Mouse (Mus musculus): ENCODE results near the gene Cadm1. TPM values are rescaled to one million over a fixed set of nuclear protein-coding genes. Genes with fewer than 3 reads are reported as not detected.

Cadm1 gene
- polyA plus RNA-seq, 1 experiment from 2014 or later = 82.9 TPM

DNA sequence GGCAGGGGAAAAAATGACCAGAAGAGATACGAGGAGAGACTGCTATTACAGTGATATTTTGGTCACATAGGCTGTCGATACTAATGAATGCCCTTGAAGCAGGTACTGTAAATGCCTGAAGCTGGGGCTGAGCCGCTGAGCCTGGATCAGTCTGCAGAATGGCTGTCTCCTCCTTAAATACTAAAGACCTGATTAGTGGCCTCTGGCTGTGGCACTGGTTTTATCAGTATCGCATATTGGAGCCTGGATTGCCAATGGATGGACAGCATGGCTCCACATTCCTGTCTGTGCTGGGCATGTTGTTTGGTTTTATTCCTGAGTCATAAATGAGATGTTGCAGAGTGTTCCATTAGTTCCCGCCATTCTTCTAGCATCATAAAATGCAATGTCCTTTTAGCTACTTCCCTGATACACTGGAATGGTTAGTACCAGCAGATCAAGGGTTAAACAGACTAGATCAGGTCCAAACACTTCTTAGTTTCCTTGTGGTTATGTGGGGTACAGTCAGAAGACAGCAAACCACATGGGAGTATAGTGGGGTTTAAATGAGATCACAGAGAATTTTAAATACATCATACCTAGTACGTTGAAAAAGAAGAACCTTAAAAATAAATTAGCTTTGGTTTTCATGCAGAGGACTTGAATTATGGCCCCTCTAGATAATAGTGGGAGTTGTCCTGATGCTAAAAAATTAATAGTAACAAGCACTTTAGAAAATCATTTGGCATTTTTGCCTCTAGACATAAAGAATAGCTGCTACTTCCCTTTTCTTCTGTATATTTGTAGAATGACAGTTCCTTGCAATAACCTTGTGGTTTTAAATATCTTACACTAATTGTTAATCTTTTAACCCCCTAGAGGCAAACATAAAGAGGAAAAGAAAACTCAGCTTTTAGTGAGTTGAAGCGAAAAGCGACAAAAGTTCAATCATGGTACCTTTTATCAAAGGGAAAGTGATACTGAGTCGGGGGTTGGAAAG, 247.3 kb downstream of the Cadm1 start:
- WGBS = 70% methylated on average over 9 of the region's 9 CpGs
- Histone ChIP-seq H3K27ac (no peak overlapping the region), H3K36me3 (no peaks in the 10 kb centered on the region), H3K27me3 (0 out of 2 replicates have a peak, but pooled peaks cover 3% of the 10 kb centered on the region), H3K4me1 (peaks cover 29% of the 10 kb centered on the region; the same call in 1 of the 2 replicates), H3K9me3 (no peaks in the 10 kb centered on the region), H3K4me3 (no peak overlapping the region), H3K9ac (no peak overlapping the region), H3K4me2 (no peak overlapping the region)
- ATAC-seq (ENCODE audit: borderline replicate concordance, extremely low read depth, low FRiP score, low TSS enrichment) = no peak

DNA sequence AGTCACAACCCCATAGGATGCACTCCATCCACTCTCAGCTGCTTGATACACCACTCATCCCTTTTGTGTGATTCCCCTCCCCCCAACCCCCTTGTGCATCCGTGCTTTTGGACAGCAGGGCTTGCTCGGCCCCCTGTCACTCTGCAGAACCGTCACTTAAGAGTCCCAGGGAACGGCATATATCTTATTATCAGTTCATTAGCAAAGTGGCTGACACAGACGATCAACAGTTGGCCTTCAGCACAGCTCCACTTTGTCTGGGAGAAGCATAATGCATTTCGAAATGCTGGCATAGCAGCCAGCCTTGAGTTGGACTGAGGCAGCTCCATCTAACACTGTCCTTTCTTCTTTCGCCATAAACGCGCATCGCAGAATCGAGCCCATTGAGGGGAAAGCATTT, 248.5 kb downstream of the Cadm1 start:
- no peak overlapping the region for H3K4me3 ChIP-seq
- peaks cover 29% of the 10 kb centered on the region; the same call in 1 of the 2 replicates for H3K4me1 ChIP-seq
- H3K4me2 ChIP-seq = no peak overlapping the region
- peak; percentile 96 for ATAC-seq (ENCODE audit: borderline replicate concordance, extremely low read depth, low FRiP score, low TSS enrichment)
- 0 out of 2 replicates have a peak, but pooled peaks cover 3% of the 10 kb centered on the region for H3K27me3 ChIP-seq
- H3K9ac ChIP-seq = no peak overlapping the region
- H3K9me3 ChIP-seq = no peaks in the 10 kb centered on the region
- 0 out of 2 replicates have a peak overlapping the region, but pooled peaks have one; percentile 2 for H3K27ac ChIP-seq
- 36% methylated on average over 11 of the region's 11 CpGs for WGBS
- no peaks in the 10 kb centered on the region for H3K36me3 ChIP-seq

DNA sequence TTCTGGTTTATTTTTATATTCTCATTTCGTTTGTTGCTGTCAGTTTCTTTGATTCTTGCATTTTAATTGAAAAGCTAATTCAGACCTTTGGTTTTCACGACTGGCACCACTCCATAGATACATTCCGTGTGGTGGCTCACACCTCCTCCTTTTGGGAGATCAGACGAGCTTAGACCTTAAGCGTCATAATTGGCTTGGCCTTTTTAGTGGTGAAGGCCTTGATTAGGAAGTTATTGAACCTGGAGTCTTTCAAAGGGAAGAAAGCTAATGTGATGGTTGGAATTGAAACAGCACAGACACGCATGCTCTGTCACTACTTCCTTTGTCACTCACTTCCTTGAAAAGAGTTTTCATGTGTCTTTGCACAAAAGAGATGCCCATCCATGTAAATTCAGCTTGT, 249.3 kb downstream of the Cadm1 start:
- 66% methylated on average over 6 of the region's 6 CpGs for WGBS
- H3K36me3 ChIP-seq = no peaks in the 10 kb centered on the region
- 0 out of 2 replicates have a peak, but pooled peaks cover 3% of the 10 kb centered on the region for H3K27me3 ChIP-seq
- ATAC-seq (ENCODE audit: borderline replicate concordance, extremely low read depth, low FRiP score, low TSS enrichment) = no peak
- H3K4me3 ChIP-seq = no peak overlapping the region
- no peak overlapping the region for H3K27ac ChIP-seq
- H3K4me1 ChIP-seq = peaks cover 29% of the 10 kb centered on the region; the same call in 1 of the 2 replicates
- H3K9ac ChIP-seq = no peak overlapping the region
- H3K9me3 ChIP-seq = no peaks in the 10 kb centered on the region
- H3K4me2 ChIP-seq = no peak overlapping the region

DNA sequence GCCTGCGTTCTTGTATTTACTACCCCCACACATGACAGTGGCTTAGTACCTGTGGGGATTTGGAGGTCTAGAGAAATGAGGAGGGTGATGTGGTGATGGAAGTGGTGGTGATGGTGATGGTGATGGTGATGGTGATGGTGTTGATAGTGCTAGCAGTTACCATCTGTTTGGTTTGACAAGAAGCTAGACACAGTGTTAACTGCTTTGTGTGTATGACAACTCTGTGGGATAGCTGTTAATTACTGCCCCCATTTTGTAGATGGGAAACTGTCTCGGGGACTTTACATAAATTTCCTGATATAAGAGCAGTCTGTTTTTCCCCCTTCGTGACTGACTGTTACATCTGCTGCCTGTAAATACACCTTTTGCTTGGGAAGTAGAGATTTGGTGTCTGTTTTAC, 256.7 kb downstream of the Cadm1 start:
- H3K27ac ChIP-seq = no peak overlapping the region
- no peak overlapping the region for H3K4me2 ChIP-seq
- H3K36me3 ChIP-seq = no peaks in the 10 kb centered on the region
- no peaks in the 10 kb centered on the region for H3K9me3 ChIP-seq
- no peaks in the 10 kb centered on the region for H3K4me1 ChIP-seq
- H3K9ac ChIP-seq = no peak overlapping the region
- WGBS = 56% methylated on average over 3 of the region's 3 CpGs
- H3K27me3 ChIP-seq = no peaks in the 10 kb centered on the region
- no peak for ATAC-seq (ENCODE audit: borderline replicate concordance, extremely low read depth, low FRiP score, low TSS enrichment)
- no peak overlapping the region for H3K4me3 ChIP-seq

DNA sequence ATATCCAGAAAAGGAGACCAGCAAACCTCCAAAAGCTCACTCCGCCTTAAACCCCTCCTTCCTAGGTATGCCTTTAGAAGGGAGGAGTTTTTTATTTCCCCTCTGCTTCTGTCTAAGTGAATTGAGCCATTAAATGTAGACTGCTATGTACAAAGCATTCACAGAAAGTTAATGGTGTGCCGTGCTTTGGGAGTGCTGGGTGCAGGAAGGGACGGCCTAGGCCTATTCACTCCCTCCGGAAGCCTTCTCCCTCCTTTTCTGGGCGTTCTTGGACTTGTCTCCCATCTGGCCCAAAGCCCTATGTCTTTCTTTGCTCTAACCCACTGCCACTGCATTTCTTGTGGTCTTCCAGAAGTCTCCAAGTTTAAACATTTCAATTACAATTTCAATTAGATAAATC, 268.5 kb downstream of the Cadm1 start:
- Histone ChIP-seq H3K4me1 (no peaks in the 10 kb centered on the region), H3K4me3 (no peak overlapping the region), H3K36me3 (no peaks in the 10 kb centered on the region), H3K9ac (no peak overlapping the region), H3K27ac (no peak overlapping the region), H3K9me3 (no peaks in the 10 kb centered on the region), H3K27me3 (no peaks in the 10 kb centered on the region), H3K4me2 (no peak overlapping the region)
- WGBS = 88% methylated on average over 5 of the region's 5 CpGs
- no peak for ATAC-seq (ENCODE audit: borderline replicate concordance, extremely low read depth, low FRiP score, low TSS enrichment)

DNA sequence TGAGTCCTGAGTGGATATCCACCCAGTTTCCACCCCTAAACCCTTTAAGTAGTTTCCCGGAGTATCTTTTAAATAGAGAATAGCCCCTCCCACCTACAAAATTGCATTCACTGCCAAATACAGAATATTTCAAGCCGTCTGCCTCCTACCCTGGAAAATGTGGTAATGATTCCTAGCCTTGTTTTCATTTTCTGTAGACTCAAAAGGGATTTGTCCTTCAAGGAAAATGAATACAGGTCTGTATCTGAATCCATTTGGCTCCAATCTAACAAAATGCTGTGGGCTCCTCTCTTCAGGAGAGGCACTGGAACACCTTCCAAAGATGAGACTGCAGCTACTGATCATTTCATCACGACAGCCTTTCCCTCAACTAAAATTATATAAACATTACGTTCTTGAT, 271.3 kb downstream of the Cadm1 start:
- ATAC-seq (ENCODE audit: borderline replicate concordance, extremely low read depth, low FRiP score, low TSS enrichment) = no peak
- no peak overlapping the region for H3K4me2 ChIP-seq
- WGBS = 55% methylated on average over 4 of the region's 4 CpGs

DNA sequence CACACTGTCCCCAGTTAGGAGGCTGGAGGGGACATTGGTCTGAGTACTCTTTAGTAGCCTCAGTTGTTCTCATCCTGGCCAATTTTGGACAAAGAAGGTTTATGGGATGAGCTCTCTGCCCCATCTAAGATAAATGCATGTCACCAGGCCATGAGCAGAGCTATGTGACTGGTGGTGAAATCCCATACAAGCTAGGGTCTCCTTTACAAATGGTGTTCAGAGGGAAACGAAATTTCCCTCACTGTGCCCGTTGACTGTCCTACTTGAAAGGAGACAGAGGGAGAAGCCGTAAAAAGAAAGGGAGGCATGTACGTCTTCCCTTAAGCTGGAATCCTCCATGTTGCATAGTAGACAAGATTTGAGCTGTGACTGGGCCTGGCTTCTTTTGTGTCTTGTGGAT, 272.6 kb downstream of the Cadm1 start:
- no peak for ATAC-seq (ENCODE audit: borderline replicate concordance, extremely low read depth, low FRiP score, low TSS enrichment)
- 86% methylated on average over 4 of the region's 4 CpGs for WGBS
- H3K36me3 ChIP-seq = no peaks in the 10 kb centered on the region

More for the DNA sequence above, 271.3 kb downstream of the Cadm1 start:
- H3K4me1 ChIP-seq = no peaks in the 10 kb centered on the region
- no peak overlapping the region for H3K27ac ChIP-seq
- H3K9ac ChIP-seq = no peak overlapping the region
- H3K27me3 ChIP-seq = no peaks in the 10 kb centered on the region
- H3K9me3 ChIP-seq = no peaks in the 10 kb centered on the region
- H3K4me3 ChIP-seq = no peak overlapping the region
- no peaks in the 10 kb centered on the region for H3K36me3 ChIP-seq

DNA sequence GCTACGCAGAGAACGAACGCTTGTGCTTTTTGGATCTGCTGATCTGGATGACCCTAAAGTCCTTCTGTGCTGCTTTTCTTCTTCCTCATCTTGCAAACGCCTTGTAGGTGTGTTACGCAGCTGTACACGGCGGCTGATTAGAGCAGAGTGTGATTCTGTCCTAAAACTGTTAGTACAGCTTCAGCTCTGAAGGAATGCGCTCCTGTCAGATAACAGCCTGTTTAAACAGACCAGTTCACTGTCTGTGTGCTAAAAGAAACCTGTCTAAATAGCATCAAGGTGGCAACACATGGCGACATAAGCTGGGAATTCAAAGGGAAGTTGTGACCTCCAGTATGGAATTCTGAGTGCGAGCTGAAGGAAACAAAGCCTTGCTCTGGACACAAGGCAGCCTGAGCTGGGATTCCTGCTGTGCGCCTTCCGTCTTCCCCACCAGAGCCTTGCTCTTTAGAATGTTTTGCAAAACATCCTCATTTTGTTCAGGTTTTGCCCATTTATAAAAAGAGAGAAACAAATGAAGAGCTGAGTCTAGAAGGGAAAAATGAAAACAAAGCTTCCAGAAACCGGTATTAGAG, 273.6 kb downstream of the Cadm1 start:
- Histone ChIP-seq H3K27me3 (no peaks in the 10 kb centered on the region), H3K4me3 (no peak overlapping the region), H3K27ac (no peak overlapping the region), H3K9me3 (no peaks in the 10 kb centered on the region), H3K36me3 (no peaks in the 10 kb centered on the region), H3K4me1 (no peaks in the 10 kb centered on the region), H3K9ac (no peak overlapping the region), H3K4me2 (no peak overlapping the region)
- WGBS = 35% methylated on average over 13 of the region's 13 CpGs
- ATAC-seq (ENCODE audit: borderline replicate concordance, extremely low read depth, low FRiP score, low TSS enrichment) = no peak

More for the DNA sequence above, 272.6 kb downstream of the Cadm1 start:
- Histone ChIP-seq H3K27ac (no peak overlapping the region), H3K4me3 (no peak overlapping the region), H3K9me3 (no peaks in the 10 kb centered on the region), H3K4me2 (no peak overlapping the region), H3K9ac (no peak overlapping the region), H3K27me3 (no peaks in the 10 kb centered on the region), H3K4me1 (no peaks in the 10 kb centered on the region)

DNA sequence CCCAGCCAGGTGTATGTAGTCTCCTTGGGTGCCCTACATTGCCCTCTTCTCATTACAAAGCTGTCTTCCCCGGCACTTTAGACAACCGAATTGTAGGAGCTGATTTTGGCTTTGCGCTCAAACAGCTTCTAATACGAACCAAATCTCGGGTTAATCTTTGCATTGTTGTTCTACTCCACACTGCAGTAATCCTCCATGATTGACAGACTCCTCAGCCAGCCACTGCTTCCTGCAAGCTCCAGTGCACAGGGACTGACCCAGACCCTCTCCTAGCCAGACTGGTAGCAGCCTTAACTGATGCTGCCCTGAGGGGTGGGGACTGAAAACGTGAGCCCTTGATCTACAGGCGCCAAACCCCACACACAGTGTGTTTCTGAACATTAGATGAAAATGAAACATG, 275.7 kb downstream of the Cadm1 start:
- Histone ChIP-seq H3K9ac (no peak overlapping the region), H3K4me1 (no peaks in the 10 kb centered on the region), H3K36me3 (no peaks in the 10 kb centered on the region), H3K27ac (no peak overlapping the region), H3K9me3 (no peaks in the 10 kb centered on the region), H3K27me3 (no peaks in the 10 kb centered on the region), H3K4me3 (no peak overlapping the region), H3K4me2 (no peak overlapping the region)
- 83% methylated on average over 7 of the region's 7 CpGs for WGBS
- ATAC-seq (ENCODE audit: borderline replicate concordance, extremely low read depth, low FRiP score, low TSS enrichment) = no peak

DNA sequence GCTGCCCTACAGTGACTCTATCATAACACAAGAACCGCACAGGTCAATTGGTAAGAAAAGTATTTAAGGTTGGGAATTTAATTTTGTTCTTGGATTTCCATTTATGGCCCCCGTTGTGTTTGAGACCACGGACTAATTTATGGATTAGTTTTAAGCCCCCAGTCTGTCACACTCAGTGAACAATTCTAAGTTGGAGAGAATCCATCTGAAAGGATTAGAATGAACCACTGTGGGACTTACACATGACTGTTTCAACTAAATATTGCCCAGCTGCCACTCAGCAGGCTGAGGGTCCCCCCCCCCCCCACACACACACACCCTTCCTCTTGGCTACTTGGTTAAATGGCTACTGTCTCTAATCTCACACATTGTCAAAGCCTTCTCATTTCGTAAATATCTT, 295.7 kb downstream of the Cadm1 start:
- ATAC-seq (ENCODE audit: borderline replicate concordance, extremely low read depth, low FRiP score, low TSS enrichment) = no peak
- WGBS = 82% methylated on average over 4 of the region's 4 CpGs
- Histone ChIP-seq H3K4me1 (peaks cover 21% of the 10 kb centered on the region), H3K9me3 (no peaks in the 10 kb centered on the region), H3K36me3 (no peaks in the 10 kb centered on the region), H3K4me2 (no peak overlapping the region), H3K4me3 (no peak overlapping the region), H3K9ac (no peak overlapping the region), H3K27me3 (no peaks in the 10 kb centered on the region), H3K27ac (no peak overlapping the region)

DNA sequence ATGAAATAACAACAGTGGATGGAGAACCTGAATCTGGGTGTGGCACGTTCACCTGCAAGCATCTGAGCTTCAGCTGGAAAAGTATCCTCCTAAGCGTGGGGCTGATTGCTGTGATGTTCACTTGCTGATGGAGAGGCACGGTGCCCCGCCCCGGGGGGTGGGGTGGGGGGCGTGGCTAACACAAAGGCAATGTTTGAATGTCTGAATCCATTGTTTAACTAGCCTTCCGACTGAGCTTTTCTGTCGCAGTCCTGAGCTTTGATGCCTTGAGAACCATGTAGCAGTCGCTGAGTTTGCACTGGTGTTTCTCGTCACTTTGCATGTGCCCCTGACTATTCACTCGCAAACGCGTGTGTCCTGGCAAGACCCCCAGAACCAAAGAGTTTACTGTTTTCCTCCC, 298.8 kb downstream of the Cadm1 start:
- ATAC-seq (ENCODE audit: borderline replicate concordance, extremely low read depth, low FRiP score, low TSS enrichment) = peak; percentile 59; the same call in 1 of the 2 replicates
- H3K4me3 ChIP-seq = peak overlapping the region; percentile 24
- H3K27me3 ChIP-seq = no peaks in the 10 kb centered on the region
- H3K9me3 ChIP-seq = no peaks in the 10 kb centered on the region
- no peak overlapping the region; the same call in 1 of the 2 replicates for H3K9ac ChIP-seq
- peaks cover 31% of the 10 kb centered on the region for H3K4me1 ChIP-seq
- 7% methylated on average over 13 of the region's 13 CpGs for WGBS
- H3K27ac ChIP-seq = peak overlapping the region; percentile 25; the same call in 1 of the 2 replicates
- H3K36me3 ChIP-seq = no peaks in the 10 kb centered on the region
- peak overlapping the region; percentile 49 for H3K4me2 ChIP-seq

DNA sequence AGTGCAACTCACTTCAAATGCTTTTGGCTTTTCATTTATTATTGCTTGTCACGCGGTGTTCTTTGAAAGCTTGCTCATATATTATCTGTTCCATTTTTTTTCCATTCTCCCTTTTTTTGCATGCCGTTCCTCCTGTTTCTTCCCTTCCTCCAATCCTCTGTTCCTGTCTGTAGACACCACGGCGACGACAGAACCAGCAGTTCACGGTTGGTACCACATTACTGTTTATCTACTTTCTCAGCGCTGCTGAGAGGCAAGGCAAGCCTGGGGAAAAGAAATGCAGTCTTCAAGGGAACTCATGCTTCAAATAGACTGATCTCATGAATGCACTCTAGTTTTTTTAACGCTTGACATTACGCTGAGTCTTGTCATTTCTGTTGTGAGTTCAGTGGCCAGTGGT, 299.2 kb downstream of the Cadm1 start:
- ATAC-seq (ENCODE audit: borderline replicate concordance, extremely low read depth, low FRiP score, low TSS enrichment) = no peak
- no peaks in the 10 kb centered on the region for H3K9me3 ChIP-seq
- peak overlapping the region; percentile 24 for H3K4me3 ChIP-seq
- peaks cover 31% of the 10 kb centered on the region for H3K4me1 ChIP-seq
- H3K36me3 ChIP-seq = no peaks in the 10 kb centered on the region
- WGBS = 24% methylated on average over 10 of the region's 10 CpGs
- no peak overlapping the region; the same call in 1 of the 2 replicates for H3K9ac ChIP-seq
- peak overlapping the region; percentile 25 for H3K27ac ChIP-seq
- no peaks in the 10 kb centered on the region for H3K27me3 ChIP-seq
- peak overlapping the region; percentile 49 for H3K4me2 ChIP-seq
